Mouse (Mus musculus) forebrain, embryonic 15.5 days (tissue): ENCODE measurements around the gene Smpd2. TPM values are rescaled to one million over a fixed set of nuclear protein-coding genes. Genes with fewer than 3 reads are reported as not detected.
A peak's percentile ranks its signal among the peaks of the same experiment; 100 is the strongest.

Experiments used
- ATAC-seq: fragments of 200-750 bp; cut with Nextera tagmentation; replicated peaks from 2 replicates; pipeline ENCODE4 v1.8.0; 2017; ENCODE audit warnings: mild to moderate bottlenecking, moderate TSS enrichment, moderate library complexity
- H3K27ac ChIP-seq: fragments of 300-500 bp; sonication (generic); replicated peaks from 2 replicates; pipeline ENCODE4 v1.5.1; 2015; ENCODE audit warnings: mild to moderate bottlenecking, inconsistent platforms
- H3K27me3 ChIP-seq: fragments of 300-500 bp; sonication (generic); 2 replicates; pipeline ENCODE4 v1.6.1; 2015; ENCODE audit warnings: inconsistent platforms
- H3K36me3 ChIP-seq: fragments of 300-500 bp; sonication (generic); 2 replicates; pipeline ENCODE4 v1.6.1; 2015; ENCODE audit warnings: mild to moderate bottlenecking, inconsistent platforms
- H3K4me1 ChIP-seq: fragments of 300-500 bp; sonication (generic); 2 replicates; pipeline ENCODE4 v1.6.1; 2015; ENCODE audit warnings: inconsistent platforms
- H3K4me2 ChIP-seq: fragments of 300-500 bp; sonication (generic); replicated peaks from 2 replicates; pipeline ENCODE4 v1.6.1; 2015; ENCODE audit warnings: mild to moderate bottlenecking, inconsistent platforms
- H3K4me3 ChIP-seq: fragments of 300-500 bp; sonication (generic); 2 replicates; pipeline ENCODE4 v1.5.1; 2015; ENCODE audit warnings: mild to moderate bottlenecking, inconsistent platforms
- H3K9ac ChIP-seq: fragments of 300-500 bp; sonication (generic); replicated peaks from 2 replicates; pipeline ENCODE4 v1.6.1; 2015; ENCODE audit warnings: mild to moderate bottlenecking, inconsistent platforms
- H3K9me3 ChIP-seq: fragments of 300-500 bp; sonication (generic); 2 replicates; pipeline ENCODE4 v1.6.1; 2016; ENCODE audit warnings: inconsistent platforms
- WGBS: fragments of 180-500 bp; shearing (Covaris S2); methylation state at CpG from one replicate; pipeline ENCODE4 v1.1.7; 2015; ENCODE audit warnings: mixed read lengths; 5-methylcytosine and 5-hydroxymethylcytosine counted together
- polyA plus RNA-seq: library from polyadenylated mRNA; unstranded; fragments of >200 nt; fragmentation: Nextera tagmentation; extraction: Ambion mirVana; gene quantifications from 2 replicates; pipeline ENCODE4 v1.2.1, GENCODE M21; 2015

The Smpd2 gene
- polyA plus RNA-seq, 1 experiment from 2014 or later: 38.2 TPM

DNA sequence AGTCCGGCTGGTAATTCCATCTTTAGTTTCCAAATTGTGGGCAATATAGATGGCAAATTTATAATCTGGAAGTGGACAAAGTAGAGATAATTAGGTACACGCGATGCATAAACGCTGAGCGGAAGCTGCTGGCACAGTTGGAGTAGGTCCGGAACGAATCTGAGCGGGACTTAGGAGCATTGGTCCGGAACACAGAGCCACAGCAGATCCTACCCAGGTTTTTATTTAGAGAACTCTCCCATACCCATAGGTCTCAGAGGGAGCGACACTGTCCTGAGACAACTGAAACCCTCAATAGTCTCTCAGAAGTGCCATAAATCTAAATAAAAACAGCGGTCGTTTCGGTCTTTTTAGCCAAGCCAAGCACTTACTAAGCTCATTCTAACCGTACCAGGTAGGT, 40.5 kb downstream of the Smpd2 start:
- H3K27me3 ChIP-seq: no peaks in the 10 kb centered on the region
- peaks cover 31% of the 10 kb centered on the region for H3K4me1 ChIP-seq
- H3K4me2 ChIP-seq: peak overlapping the region; percentile 65
- peaks cover 4% of the 10 kb centered on the region; the same call in 1 of the 2 replicates for H3K36me3 ChIP-seq
- peak overlapping the region; percentile 75 for H3K27ac ChIP-seq
- peak overlapping the region; percentile 80 for H3K4me3 ChIP-seq
- peak overlapping the region; percentile 75 for H3K9ac ChIP-seq
- 8% methylated on average over 14 of the region's 14 CpGs for WGBS
- H3K9me3 ChIP-seq: no peaks in the 10 kb centered on the region
- peak; percentile 68 for ATAC-seq

DNA sequence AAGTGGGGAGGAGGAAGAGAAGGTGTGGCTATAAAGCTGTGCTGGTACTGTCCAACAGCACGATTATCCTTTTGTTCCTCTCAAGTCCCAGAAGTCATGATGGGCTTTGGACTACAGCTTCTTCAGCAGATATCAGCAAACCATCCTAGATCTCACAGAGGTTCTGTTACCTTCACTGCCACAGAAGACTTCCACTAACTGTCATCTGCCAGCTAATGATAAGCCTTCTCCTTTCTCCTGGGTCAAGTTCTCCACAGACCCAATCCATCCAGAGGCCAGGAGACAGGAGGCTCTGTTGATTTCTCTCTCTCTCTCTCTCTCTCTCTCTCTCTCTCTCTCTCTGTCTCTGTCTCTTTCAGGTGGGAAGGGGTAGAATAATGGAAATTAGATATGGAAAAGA, 42.0 kb downstream of the Smpd2 start:
- ATAC-seq: no peak
- Histone ChIP-seq H3K27me3 (no peaks in the 10 kb centered on the region), H3K4me1 (peaks cover 18% of the 10 kb centered on the region), H3K4me2 (no peak overlapping the region), H3K36me3 (no peaks in the 10 kb centered on the region; the same call in 1 of the 2 replicates), H3K9ac (no peak overlapping the region), H3K4me3 (no peak overlapping the region), H3K9me3 (no peaks in the 10 kb centered on the region), H3K27ac (no peak overlapping the region)
- 96% methylated on average over 1 of the region's 1 CpGs for WGBS

Other genes starting within 250 kb of the Smpd2 start
- gene Fig4, start 187.1 kb downstream of the Smpd2 start, polyA plus RNA-seq: 31.1 and 33.5 TPM in 2 replicates
- 0.14 and 0.20 TPM in 2 replicates for gene Ak9, start 186.4 kb downstream of the Smpd2 start, polyA plus RNA-seq
- 20.7 and 22.0 TPM in 2 replicates for gene Zbtb24, start 40.0 kb downstream of the Smpd2 start, polyA plus RNA-seq
- gene Mical1, start 14.1 kb downstream of the Smpd2 start, polyA plus RNA-seq: 39.9 and 42.0 TPM in 2 replicates
- gene Ppil6, start 70 bp upstream of the Smpd2 start, polyA plus RNA-seq: 1.5 and 3.3 TPM in 2 replicates
- 64.6 and 69.0 TPM in 2 replicates for gene Cd164, start 29.0 kb upstream of the Smpd2 start, polyA plus RNA-seq
- 0.26 and 0.46 TPM in 2 replicates for gene Ccdc162, start 226.3 kb upstream of the Smpd2 start, polyA plus RNA-seq